Mouse (Mus musculus): ENCODE measurements at regions not wholly inside any gene's neighbourhood (a gene's known extent, or its start where the extent isn't known, plus 50 kb on each side); places are given as distances from the start of the nearest gene placed in this dataset.
"Not testable (repeated sequence)": the region's sequence is repeated elsewhere in the genome, so short reads cannot be mapped to it uniquely, and the experiment has no call there.

GRCm38 (mm10) chr15:52478124-52478523, 1406.6 kb upstream of the Gm7489 start:
- TF ChIP-seq CTCF (conservative IDR thresholded peaks at IDR 0.05; ENCODE audit: low read length); NANOG (IDR thresholded peaks at IDR 0.05; ENCODE audit: borderline replicate concordance, low read length); POU5F1 (IDR thresholded peaks at IDR 0.05; ENCODE audit: borderline replicate concordance, low read length): not testable (repeated sequence)

All from E14TG2a.4 (cell line).